Mouse (Mus musculus) hindbrain, embryonic 14.5 days (tissue): ENCODE data around the gene Nckap1. TPM values are rescaled to one million over a fixed set of nuclear protein-coding genes. Genes with fewer than 3 reads are reported as not detected.

Source experiments
- ATAC-seq: fragments of 200-750 bp; cut with Nextera tagmentation; 2 replicates; pipeline ENCODE4 v1.8.0; 2017; ENCODE audit warnings: moderate number of reproducible peaks, mild to moderate bottlenecking, moderate TSS enrichment, moderate library complexity; ENCODE audit not compliant: low FRiP score
- DNase-seq: peaks from one replicate; pipeline ENCODE4 v3.0.0-alpha.2; 2015; ENCODE audit warnings: low spot score
- H3K27ac ChIP-seq: fragments of 300-500 bp; sonication (generic); 2 replicates; pipeline ENCODE4 v1.5.1; 2014; ENCODE audit warnings: mild to moderate bottlenecking, moderate library complexity
- H3K27me3 ChIP-seq: fragments of 300-500 bp; sonication (generic); 2 replicates; pipeline ENCODE4 v1.6.1; 2014; ENCODE audit warnings: mild to moderate bottlenecking, low read length, mixed read lengths; ENCODE audit not compliant: control insufficient read depth, insufficient read depth
- H3K36me3 ChIP-seq: fragments of 300-500 bp; sonication (generic); replicated peaks from 2 replicates; pipeline ENCODE4 v1.6.1; 2014; ENCODE audit not compliant: control insufficient read depth, insufficient read depth
- H3K4me1 ChIP-seq: fragments of 300-500 bp; sonication (generic); replicated peaks from 2 replicates; pipeline ENCODE4 v1.6.1; 2014; ENCODE audit warnings: antibody characterized with exemption, low read length, mixed read lengths; ENCODE audit not compliant: control insufficient read depth, insufficient read depth
- H3K4me2 ChIP-seq: fragments of 300-500 bp; sonication (generic); replicated peaks from 2 replicates; pipeline ENCODE4 v1.6.1; 2014; ENCODE audit warnings: mild to moderate bottlenecking, moderate library complexity
- H3K4me3 ChIP-seq: fragments of 300-500 bp; sonication (generic); replicated peaks from 2 replicates; pipeline ENCODE4 v1.5.1; 2014; ENCODE audit warnings: mild to moderate bottlenecking, low read length
- H3K9ac ChIP-seq: fragments of 300-500 bp; sonication (generic); 2 replicates; pipeline ENCODE4 v1.6.1; 2014
- H3K9me3 ChIP-seq: fragments of 300-500 bp; sonication (generic); 2 replicates; pipeline ENCODE4 v1.6.1; 2016; ENCODE audit warnings: low read length; ENCODE audit not compliant: control insufficient read depth
- WGBS: fragments of 180-500 bp; shearing (Covaris S2); extraction: QIAGEN DNeasy Blood & Tissue Kit; methylation state at CpG from one replicate; pipeline ENCODE4 v1.1.7; 2014; 5-methylcytosine and 5-hydroxymethylcytosine counted together
- microRNA counts: library from miRNA; unstranded; fragments of <30 nt; microRNA quantifications from one replicate; lab custom pipeline; 2016
- microRNA-seq: library from miRNA; unstranded; fragments of <30 nt; microRNA quantifications from one replicate; pipeline ENCODE4, GENCODE M21; 2016
- polyA plus RNA-seq: library from polyadenylated mRNA; unstranded; fragments of >200 nt; fragmentation: Nextera tagmentation; extraction: Ambion mirVana; gene quantifications from 2 replicates; pipeline ENCODE4 v1.2.1, GENCODE M21; 2014

The Nckap1 gene
- polyA plus RNA-seq, 1 experiment from 2014 or later, result 105 TPM

DNA sequence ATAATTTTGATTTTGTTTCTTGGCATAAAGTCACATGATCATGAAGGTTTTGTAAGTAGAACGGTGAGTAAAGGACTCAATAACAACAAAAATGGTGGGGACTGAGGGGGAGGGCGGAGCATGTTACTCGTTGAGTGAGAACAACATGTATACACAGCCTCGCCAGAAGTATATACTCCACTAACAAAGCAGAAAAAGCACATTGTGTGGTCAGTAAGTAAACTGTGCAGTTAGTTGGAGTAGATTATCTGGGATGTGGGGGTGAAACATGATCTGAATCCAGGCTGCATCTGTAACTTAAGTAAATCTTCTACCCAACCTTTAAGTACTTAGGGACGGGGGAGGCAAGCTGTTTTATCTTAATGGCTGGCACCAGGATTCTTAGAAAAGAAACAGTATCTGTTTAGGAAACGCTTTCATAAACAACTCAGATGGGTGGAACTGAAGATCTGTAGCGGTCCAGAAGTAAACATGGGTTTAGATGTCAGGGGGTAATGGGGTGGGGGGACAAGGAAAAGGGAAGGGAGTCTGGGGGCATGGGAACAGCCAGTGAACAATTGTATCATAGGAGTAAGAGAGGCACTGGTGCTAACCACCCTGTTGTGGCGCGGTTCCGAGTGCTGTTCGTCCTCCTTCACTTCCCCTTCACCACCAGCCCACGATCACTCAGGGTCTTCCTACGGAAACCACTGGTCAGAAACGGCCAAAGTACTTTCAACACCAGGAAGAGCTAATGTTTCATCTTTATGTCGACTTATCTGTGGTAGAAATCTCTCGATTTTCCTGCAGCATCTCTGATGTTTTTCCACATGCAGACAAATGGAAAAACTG is 115.0 kb downstream of the Nckap1 start:
- WGBS, result 87% methylated on average over 16 of the region's 16 CpGs
- ATAC-seq, result no peak
- Histone ChIP-seq H3K27me3 (no peaks in the 10 kb centered on the region), H3K4me3 (no peak overlapping the region), H3K36me3 (no peaks in the 10 kb centered on the region), H3K9me3 (no peaks in the 10 kb centered on the region), H3K4me2 (no peak overlapping the region), H3K4me1 (no peaks in the 10 kb centered on the region), H3K9ac (no peak overlapping the region), H3K27ac (no peak overlapping the region)
- DNase-seq, result no peak

DNA sequence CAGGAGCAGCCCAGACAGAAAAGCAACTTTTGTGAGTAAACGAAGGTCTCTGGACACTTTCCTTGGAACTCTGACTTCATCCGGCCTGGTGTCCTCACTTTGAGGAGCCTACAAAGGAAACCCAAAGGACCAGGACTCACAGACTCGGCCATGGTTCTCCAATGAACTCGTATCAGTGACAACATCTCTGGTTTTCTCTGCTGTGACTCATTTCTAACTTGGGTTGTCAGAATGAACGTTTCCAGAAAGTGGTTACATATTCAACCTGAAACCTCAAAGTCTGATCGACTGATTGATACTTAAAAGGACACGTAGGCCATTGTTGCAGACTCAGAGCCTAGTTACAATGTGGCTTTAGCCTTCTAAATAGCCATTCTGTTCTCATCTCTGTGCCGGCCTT is 119.4 kb downstream of the Nckap1 start:
- Histone ChIP-seq H3K4me1 (no peaks in the 10 kb centered on the region), H3K27ac (no peak overlapping the region), H3K4me2 (no peak overlapping the region), H3K9me3 (no peaks in the 10 kb centered on the region), H3K4me3 (no peak overlapping the region), H3K36me3 (no peaks in the 10 kb centered on the region), H3K27me3 (no peaks in the 10 kb centered on the region), H3K9ac (no peak overlapping the region)
- DNase-seq (no peak), ATAC-seq (no peak)
- WGBS, result 64% methylated on average over 8 of the region's 8 CpGs

MicroRNAs within 50 kb of the gene (microRNA counts, 519-probe panel; counts per million panel counts)
- microRNA mmu-miR-684 (lab: Ali Mortazavi, UCI), result not detected

Small RNA genes lying within 50 kb of the gene (microRNA-seq; reads per million reads assigned to microRNA genes)
- gene Mir684-1, result not detected

Other genes starting within 250 kb of the Nckap1 start
- gene Frzb, start 133.8 kb downstream of the Nckap1 start, polyA plus RNA-seq, result 16.6 and 19.1 TPM in 2 replicates
- 20.0 and 20.1 TPM in 2 replicates for gene Dusp19, start 35.7 kb upstream of the Nckap1 start, polyA plus RNA-seq
- gene Nup35, start 35.9 kb upstream of the Nckap1 start, polyA plus RNA-seq, result 54.5 and 62.7 TPM in 2 replicates